In the genomic region with DNA sequence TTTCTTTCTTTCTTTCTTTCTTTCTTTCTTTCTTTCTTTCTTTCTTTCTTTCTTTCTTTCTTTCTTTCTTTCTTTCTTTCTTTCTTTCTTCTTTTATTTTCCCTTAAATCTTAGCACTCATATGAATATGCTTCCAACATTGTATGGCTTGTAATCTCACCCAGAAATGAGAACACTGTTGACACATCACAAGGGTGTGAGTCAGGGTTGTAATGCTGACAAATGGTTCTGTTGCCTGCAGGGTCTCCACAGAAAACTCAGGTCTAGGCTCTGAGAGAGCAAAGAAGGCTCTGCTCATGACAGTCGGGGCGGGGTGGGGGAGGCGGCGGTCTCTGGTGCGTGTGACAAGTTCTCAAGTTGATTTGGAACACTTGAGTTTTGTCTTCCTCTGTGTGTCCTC, we compare ENCODE assay signal across 28 mouse cellular contexts. TPM values are rescaled to one million over a fixed set of nuclear protein-coding genes. Genes with fewer than 3 reads are reported as not detected.
DNase-seq lines count a peak whose midpoint lies in the region; ATAC-seq and TF ChIP-seq lines count a peak whose summit lies in the region.
"Had no signal": no experiment of that assay in that cellular context is flagged by ENCODE, and none has a peak within 500 bp of the region (broad histone marks: within the 10 kb centered on the region; RNA-seq: fewer than 3 reads in every experiment).

No protein-coding gene starts in this region.

- no peak overlapping the region for H3K4me3 ChIP-seq in kidney, postnatal 0 days (replicated peaks; ENCODE audit: low read depth, low read length)
- no peak overlapping the region for H3K4me3 ChIP-seq in kidney, adult 2 months (ENCODE audit: insufficient read depth, low read depth, low read length)
- H3K4me3 ChIP-seq in left cerebral cortex, adult 2 months, result no peak overlapping the region
- H3K4me3 ChIP-seq: embryonic facial prominence, embryonic 13.5 days; embryonic facial prominence, embryonic 15.5 days; erythroblast, embryonic 14.5 days; forebrain, embryonic 10.5 days; forebrain, embryonic 12.5 days had no signal

- TF ChIP-seq CTCF in kidney, postnatal 0 days (IDR thresholded peaks at IDR 0.05; ENCODE audit: low read depth), result no peak
- no peak for TF ChIP-seq CTCF in kidney, adult 2 months (conservative IDR thresholded peaks at IDR 0.05; ENCODE audit: insufficient read depth, insufficient read length, low read depth, low read length)
- TF ChIP-seq CTCF in left cerebral cortex, adult 2 months (IDR thresholded peaks at IDR 0.05), result no peak

- DNase-seq in kidney, postnatal 0 days (ENCODE audit: low spot score), result peak; percentile 75
- no peak for DNase-seq in kidney, postnatal 25 days
- DNase-seq in kidney, postnatal 4 days, result peak; percentile 10 to 19
- DNase-seq in kidney, adult 2 months, result no peak
- peak; percentile 75 for DNase-seq in NIH3T3 (ENCODE audit: low read depth)
- no peak for DNase-seq in left cerebral cortex, adult 2 months (ENCODE audit: extremely low spot score in 1 of 2, low spot score in 2 of 2)
- DNase-seq: adrenal gland, adult 2 months; adrenal gland, postnatal 10 days; adrenal gland, postnatal 25 days; B cell, adult 2 months; cerebellum, adult 11 months; cerebellum, adult 18-20 months; cerebellum, adult 8-10 months; cerebellum, adult 9-11 months; cerebellum, postnatal 14 days; cerebellum, postnatal 36 days; embryo, embryonic 11 days had no signal

- H3K9me3 ChIP-seq in kidney, postnatal 0 days (replicated peaks; ENCODE audit: low read length), result no peaks in the 10 kb centered on the region
- H3K9me3 ChIP-seq: embryonic facial prominence, embryonic 13.5 days; embryonic facial prominence, embryonic 15.5 days; forebrain, embryonic 10.5 days; forebrain, embryonic 12.5 days; G1E had no signal

- no peak for ATAC-seq in kidney, postnatal 0 days (replicated peaks; ENCODE audit: low FRiP score, low read depth)
- ATAC-seq: CD4-positive, CD25-positive, alpha-beta regulatory T cell, adult 4 months; forebrain, embryonic 14.5 days; forebrain, embryonic 16.5 days had no signal

- WGBS in kidney, postnatal 0 days, result 36% methylated on average over 5 of the region's 5 CpGs
- 54% methylated on average over 5 of the region's 5 CpGs for WGBS in kidney, adult 2 months

- no peak overlapping the region for H3K27ac ChIP-seq in kidney, postnatal 0 days
- H3K27ac ChIP-seq in kidney, adult 2 months (ENCODE audit: insufficient read depth, low read depth, low read length), result no peak overlapping the region
- H3K27ac ChIP-seq in left cerebral cortex, adult 2 months, result no peak overlapping the region
- H3K27ac ChIP-seq: embryonic facial prominence, embryonic 13.5 days; embryonic facial prominence, embryonic 15.5 days; forebrain, embryonic 10.5 days; forebrain, embryonic 12.5 days had no signal

- H3K27me3 ChIP-seq in kidney, postnatal 0 days (ENCODE audit: insufficient read depth, low read length), result no peaks in the 10 kb centered on the region
- no peaks in the 10 kb centered on the region; the same call in 1 of the 2 replicates for H3K27me3 ChIP-seq in kidney, adult 2 months (replicated peaks; ENCODE audit: control insufficient read depth, insufficient read depth, low read length)
- H3K27me3 ChIP-seq: embryonic facial prominence, embryonic 13.5 days; embryonic facial prominence, embryonic 15.5 days; forebrain, embryonic 12.5 days had no signal

- no peak overlapping the region for H3K9ac ChIP-seq in kidney, postnatal 0 days (ENCODE audit: low read depth, low read length)
- H3K9ac ChIP-seq: embryonic facial prominence, embryonic 13.5 days; embryonic facial prominence, embryonic 15.5 days; forebrain, embryonic 12.5 days had no signal

- no peaks in the 10 kb centered on the region for H3K4me1 ChIP-seq in kidney, postnatal 0 days (replicated peaks; ENCODE audit: insufficient read depth, low read length)
- H3K4me1 ChIP-seq in kidney, adult 2 months (ENCODE audit: control insufficient read depth, insufficient read depth, low read length), result no peaks in the 10 kb centered on the region
- H3K4me1 ChIP-seq: embryonic facial prominence, embryonic 13.5 days; embryonic facial prominence, embryonic 15.5 days; forebrain, embryonic 12.5 days had no signal

- no peak overlapping the region for H3K4me2 ChIP-seq in kidney, postnatal 0 days (ENCODE audit: low read length)
- H3K4me2 ChIP-seq: embryonic facial prominence, embryonic 13.5 days; embryonic facial prominence, embryonic 15.5 days; forebrain, embryonic 12.5 days had no signal

- no peaks in the 10 kb centered on the region for H3K36me3 ChIP-seq in kidney, postnatal 0 days (ENCODE audit: insufficient read depth, low read length)
- H3K36me3 ChIP-seq in kidney, adult 2 months (ENCODE audit: control insufficient read depth, insufficient read depth, low read length), result no peaks in the 10 kb centered on the region
- H3K36me3 ChIP-seq: embryonic facial prominence, embryonic 13.5 days; embryonic facial prominence, embryonic 15.5 days; forebrain, embryonic 10.5 days; forebrain, embryonic 12.5 days; G1E had no signal

- no peak for TF ChIP-seq POLR2A in kidney, adult 2 months (IDR thresholded peaks at IDR 0.05; ENCODE audit: low read depth, low read length)

- intact Hi-C loops in left cerebral cortex, adult 2 months (cut with DNase I), result no loop called here

RNA-seq across cellular contexts. Expression of gene Fer, which starts 17.9 kb away (rescaled TPM):
- polyA plus RNA-seq in kidney, postnatal 0 days (2015; fragmentation: Nextera tagmentation; extraction: Ambion mirVana), result 24.1 and 26.2 TPM in 2 replicates
- 2.1 and 2.7 TPM in 2 replicates for polyA plus RNA-seq in kidney, adult 2 months (2012; rRNA removed)
- total RNA-seq in left cerebral cortex, adult 2 months (2021), result 10 to 100 TPM; 30.0 to 30.9 TPM

RNA-seq across cellular contexts. Expression of gene A930002H24Rik, which starts 18.7 kb away (rescaled TPM):
- polyA plus RNA-seq in kidney, postnatal 0 days (2015; fragmentation: Nextera tagmentation; extraction: Ambion mirVana), result 5.3 and 6.4 TPM in 2 replicates
- 0.55 and 1.3 TPM in 2 replicates for polyA plus RNA-seq in kidney, adult 2 months (2012; rRNA removed)
- not detected for total RNA-seq in left cerebral cortex, adult 2 months (2021)
- total RNA-seq: CH12.LX; common myeloid progenitor, adult 5-6 weeks; G1E had no signal
- polyA plus RNA-seq: CD4-positive, CD25-positive, alpha-beta regulatory T cell, adult 4 months had no signal

Comparison
In these comparisons a context has a peak if more than half of its experiments do, and no peak if none do; other contexts are left out.
1. DNase-seq: peak in kidney, postnatal 0 days (single experiment), kidney, postnatal 4 days (2 of 2) and NIH3T3 (single experiment); none in kidney, postnatal 25 days (0 of 2), kidney, adult 2 months (single experiment) and left cerebral cortex, adult 2 months (0 of 2).